Mouse (Mus musculus) lung, adult 2 months (tissue): ENCODE measurements at regions not wholly inside any gene's neighbourhood (a gene's known extent, or its start where the extent isn't known, plus 50 kb on each side); places are given as distances from the start of the nearest gene placed in this dataset.

Experiments used
- CTCF ChIP-seq: fragments of 200-500 bp; IDR thresholded peaks from 2 replicates; pipeline ENCODE4 v1.5.1; 2011; ENCODE audit warnings: mild to moderate bottlenecking, low read length, control low read depth; ENCODE audit not compliant: insufficient read depth
- POLR2A ChIP-seq: fragments of 200-500 bp; IDR thresholded peaks from 2 replicates; pipeline ENCODE4 v1.6.1; 2011; ENCODE audit warnings: low read depth, mild to moderate bottlenecking, control low read depth, low read length, borderline replicate concordance; ENCODE audit errors: extremely low read depth

DNA sequence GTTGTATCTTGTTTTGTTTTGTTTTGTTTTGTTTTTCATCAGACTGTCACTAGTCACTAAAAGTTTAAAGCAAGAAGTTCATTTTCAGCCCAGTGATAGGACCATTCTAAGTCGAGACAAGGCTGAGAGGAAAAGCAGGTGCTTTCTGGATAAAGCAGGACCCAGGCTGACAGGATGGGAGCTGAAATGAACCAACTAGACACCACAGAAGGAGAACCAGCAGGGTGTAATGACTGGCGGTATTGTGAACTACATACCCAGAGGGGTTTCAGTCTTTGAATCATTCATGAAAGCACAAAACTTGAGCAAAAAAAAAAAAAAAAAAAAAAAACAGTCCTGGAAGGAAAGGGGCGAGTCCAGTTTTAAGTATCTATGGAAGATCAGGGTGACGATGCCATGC is 75.9 kb upstream of the Tenm4 start:
- TF ChIP-seq CTCF (no peak), POLR2A (no peak)
